Mouse (Mus musculus) heart, postnatal 0 days (tissue): ENCODE measurements around the gene Cdkal1. TPM values are rescaled to one million over a fixed set of nuclear protein-coding genes. Genes with fewer than 3 reads are reported as not detected.

Experiments
- ATAC-seq: fragments of 200-750 bp; cut with Nextera tagmentation; 2 replicates; pipeline ENCODE4 v1.8.0; 2017; ENCODE audit warnings: low read depth, moderate number of reproducible peaks, moderate library complexity; ENCODE audit not compliant: insufficient read depth
- DNase-seq: peaks from one replicate; pipeline ENCODE4 v3.0.0-alpha.2; 2016; ENCODE audit warnings: low spot score
- H3K27ac ChIP-seq: fragments of 300-500 bp; sonication (generic); 2 replicates; pipeline ENCODE4 v1.5.1; 2014; ENCODE audit warnings: low read depth, mild to moderate bottlenecking
- H3K27me3 ChIP-seq: fragments of 300-500 bp; sonication (generic); 2 replicates; pipeline ENCODE4 v1.6.1; 2014; ENCODE audit warnings: low read length, mixed read lengths; ENCODE audit not compliant: control insufficient read depth, insufficient read depth
- H3K36me3 ChIP-seq: fragments of 300-500 bp; sonication (generic); replicated peaks from 2 replicates; pipeline ENCODE4 v1.6.1; 2014; ENCODE audit warnings: low read length, mixed read lengths; ENCODE audit not compliant: control insufficient read depth, insufficient read depth
- H3K4me1 ChIP-seq: fragments of 300-500 bp; sonication (generic); 2 replicates; pipeline ENCODE4 v1.6.1; 2014; ENCODE audit warnings: antibody characterized with exemption; ENCODE audit not compliant: control insufficient read depth, insufficient read depth
- H3K4me2 ChIP-seq: fragments of 300-500 bp; sonication (generic); 2 replicates; pipeline ENCODE4 v1.6.1; 2014; ENCODE audit warnings: low read depth, mild to moderate bottlenecking, low read length, moderate library complexity
- H3K4me3 ChIP-seq: fragments of 300-500 bp; sonication (generic); 2 replicates; pipeline ENCODE4 v1.5.1; 2014; ENCODE audit warnings: low read depth, low read length
- H3K9ac ChIP-seq: fragments of 300-500 bp; sonication (generic); replicated peaks from 2 replicates; pipeline ENCODE4 v1.6.1; 2014; ENCODE audit warnings: low read depth, low read length, mixed read lengths
- H3K9me3 ChIP-seq: fragments of 300-500 bp; sonication (generic); replicated peaks from 2 replicates; pipeline ENCODE4 v1.6.1; 2016; ENCODE audit warnings: low read length; ENCODE audit not compliant: control insufficient read depth
- CTCF ChIP-seq: IDR thresholded peaks from 2 replicates; pipeline ENCODE4 v1.5.1; 2016; ENCODE audit warnings: antibody characterized with exemption, control low read depth, low read depth
- EP300 ChIP-seq: IDR thresholded peaks from 2 replicates; pipeline ENCODE4 v1.6.1; 2016; ENCODE audit warnings: antibody characterized with exemption, low read depth
- WGBS: fragments of 180-500 bp; shearing (Covaris S2); extraction: QIAGEN DNeasy Blood & Tissue Kit; methylation state at CpG from one replicate; pipeline ENCODE4 v1.1.7; 2014; 5-methylcytosine and 5-hydroxymethylcytosine counted together
- polyA plus RNA-seq: library from polyadenylated mRNA; unstranded; fragments of >200 nt; fragmentation: Nextera tagmentation; extraction: Ambion mirVana; gene quantifications from 2 replicates; pipeline ENCODE4 v1.2.1, GENCODE M21; 2015
- total RNA-seq: library from RNA; depleted of rRNA; stranded (reverse); fragments of >200 nt; gene quantifications from 2 replicates; pipeline ENCODE4 v1.2.3, GENCODE M21; 2014; ENCODE audit warnings: low replicate concordance

Gene Cdkal1
- total and polyA plus RNA-seq, 2 experiments from 2014 or later = 9.6 to 17.6 TPM

DNA sequence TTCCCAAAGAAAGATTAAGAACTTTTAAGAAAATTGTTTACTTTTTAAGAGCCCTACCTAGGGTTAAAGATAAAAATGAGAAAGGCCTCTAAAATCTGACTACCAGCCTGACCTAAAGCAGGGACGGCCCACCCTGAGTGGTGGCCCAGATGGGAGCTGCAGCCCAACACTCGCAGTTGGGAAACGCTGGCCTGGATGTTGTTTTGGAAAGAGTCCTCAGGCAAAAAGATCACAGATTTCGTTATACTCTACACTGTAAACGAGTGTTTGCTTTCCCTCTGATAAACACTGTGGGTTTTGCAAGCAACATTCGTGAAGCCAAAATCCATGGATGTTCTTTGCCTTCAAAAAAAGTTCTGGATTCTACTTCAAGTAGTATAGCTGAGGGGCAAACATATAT is 202.7 kb downstream of the Cdkal1 start:
- Histone ChIP-seq H3K9me3 (no peaks in the 10 kb centered on the region), H3K4me3 (no peak overlapping the region), H3K4me2 (no peak overlapping the region), H3K4me1 (peaks cover 8% of the 10 kb centered on the region), H3K27ac (no peak overlapping the region), H3K27me3 (no peaks in the 10 kb centered on the region), H3K36me3 (no peaks in the 10 kb centered on the region), H3K9ac (no peak overlapping the region)
- no peak for ATAC-seq
- 79% methylated on average over 6 of the region's 6 CpGs for WGBS
- TF ChIP-seq CTCF = no peak
- no peak for TF ChIP-seq EP300
- DNase-seq = peak; percentile 2

DNA sequence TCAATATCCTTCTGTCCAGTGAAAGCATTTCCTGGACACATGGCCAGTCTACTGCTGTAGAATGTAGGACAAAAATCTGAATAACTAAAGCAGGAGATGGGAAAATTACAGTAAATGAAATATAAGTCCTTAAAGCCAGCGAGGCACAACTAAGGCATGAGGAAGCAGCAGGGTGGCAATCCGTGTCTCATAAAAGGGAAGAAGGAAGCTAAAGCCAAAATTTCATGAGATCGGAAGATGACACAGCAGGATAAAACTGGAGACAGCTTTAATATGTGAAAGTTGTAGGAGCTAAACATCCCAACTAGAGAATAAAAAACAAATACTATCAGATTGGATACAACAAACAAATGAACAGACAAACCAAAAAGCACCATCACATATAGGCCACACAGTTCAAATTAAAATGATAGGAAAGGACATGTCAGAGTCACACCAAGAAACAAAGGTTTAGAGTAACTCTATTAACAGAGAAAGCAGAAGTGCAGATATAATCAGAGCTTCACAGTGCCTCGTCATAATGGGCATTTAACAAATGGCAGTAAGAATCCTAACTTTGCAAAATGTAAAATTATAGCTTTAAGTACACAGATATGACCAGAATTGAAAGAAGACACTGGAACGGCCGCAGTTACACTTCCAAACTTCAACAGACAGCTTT is 204.8 kb downstream of the Cdkal1 start:
- WGBS = 82% methylated on average over 6 of the region's 6 CpGs
- TF ChIP-seq CTCF (no peak), EP300 (no peak)
- H3K4me1 ChIP-seq = peaks cover 8% of the 10 kb centered on the region
- no peaks in the 10 kb centered on the region for H3K36me3 ChIP-seq
- H3K4me3 ChIP-seq = no peak overlapping the region
- no peaks in the 10 kb centered on the region for H3K27me3 ChIP-seq
- ATAC-seq (no peak), DNase-seq (no peak)
- no peak overlapping the region for H3K9ac ChIP-seq
- H3K4me2 ChIP-seq = no peak overlapping the region
- no peak overlapping the region for H3K27ac ChIP-seq
- no peaks in the 10 kb centered on the region for H3K9me3 ChIP-seq

DNA sequence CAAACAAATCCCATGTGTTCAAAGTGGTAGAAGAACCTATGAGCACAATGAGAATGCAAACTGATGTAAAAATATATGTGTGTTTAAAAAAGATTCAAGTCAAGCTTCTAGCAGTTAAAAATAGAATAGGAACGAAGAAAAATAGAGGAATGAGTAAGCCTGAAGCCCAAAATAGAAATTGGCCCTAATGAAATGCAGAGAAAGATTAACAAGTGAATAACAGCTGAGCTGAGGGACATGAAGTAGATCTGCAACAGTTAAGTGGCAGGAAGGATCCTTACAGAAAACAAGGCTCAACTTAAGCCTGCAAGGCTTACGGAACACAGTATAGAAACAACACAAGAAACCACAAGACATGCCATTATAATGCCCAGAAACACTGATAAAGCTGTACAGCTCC is 205.9 kb downstream of the Cdkal1 start:
- peak overlapping the region; percentile 71; the same call in 1 of the 2 replicates for H3K27ac ChIP-seq
- H3K9me3 ChIP-seq = no peaks in the 10 kb centered on the region
- H3K4me3 ChIP-seq = no peak overlapping the region
- no peak overlapping the region for H3K4me2 ChIP-seq
- no peak for TF ChIP-seq EP300
- TF ChIP-seq CTCF = no peak
- H3K27me3 ChIP-seq = no peaks in the 10 kb centered on the region
- H3K36me3 ChIP-seq = no peaks in the 10 kb centered on the region
- peaks cover 13% of the 10 kb centered on the region for H3K4me1 ChIP-seq
- H3K9ac ChIP-seq = no peak overlapping the region
- ATAC-seq = no peak
- WGBS = 44% methylated on average over 2 of the region's 2 CpGs
- peak; percentile 59 for DNase-seq

- ATAC-seq (no peak), DNase-seq (no peak)
- Histone ChIP-seq H3K27me3 (no peaks in the 10 kb centered on the region), H3K27ac (no peak overlapping the region), H3K4me2 (no peak overlapping the region), H3K4me3 (no peak overlapping the region), H3K9ac (no peak overlapping the region), H3K9me3 (no peaks in the 10 kb centered on the region), H3K36me3 (no peaks in the 10 kb centered on the region), H3K4me1 (peaks cover 31% of the 10 kb centered on the region)
- no peak for TF ChIP-seq CTCF
- WGBS = 91% methylated on average over 2 of the region's 2 CpGs
These were observed 213.2 kb downstream of the Cdkal1 start for GRCm38 (mm10) chr13:29642226-29642625.

DNA sequence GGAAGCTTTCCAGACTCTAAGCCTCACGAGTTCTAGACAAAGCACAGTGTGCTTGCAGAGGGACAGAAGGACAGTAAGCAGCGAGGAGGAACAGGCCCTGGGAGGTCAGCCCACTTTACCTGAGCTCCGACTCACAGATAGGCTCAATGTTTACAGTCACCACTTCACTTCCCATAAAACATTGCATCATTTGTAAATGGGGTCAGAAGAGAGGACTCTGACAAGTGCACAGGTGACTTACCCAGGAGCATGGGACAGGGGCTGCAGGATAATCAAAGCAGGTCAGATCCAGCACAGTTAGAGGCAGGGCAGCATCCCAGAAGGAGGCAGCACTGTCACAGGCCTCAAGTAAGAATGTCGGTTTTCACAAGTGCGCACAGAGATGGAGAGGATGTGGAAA is 214.3 kb downstream of the Cdkal1 start:
- no peaks in the 10 kb centered on the region for H3K9me3 ChIP-seq
- H3K4me1 ChIP-seq = peaks cover 35% of the 10 kb centered on the region
- no peaks in the 10 kb centered on the region for H3K27me3 ChIP-seq
- H3K27ac ChIP-seq = no peak overlapping the region
- H3K36me3 ChIP-seq = no peaks in the 10 kb centered on the region
- no peak overlapping the region for H3K4me2 ChIP-seq
- no peak overlapping the region for H3K9ac ChIP-seq
- no peak for DNase-seq
- 75% methylated on average over 5 of the region's 5 CpGs for WGBS
- no peak overlapping the region for H3K4me3 ChIP-seq
- TF ChIP-seq EP300 (no peak), CTCF (no peak)
- no peak for ATAC-seq

DNA sequence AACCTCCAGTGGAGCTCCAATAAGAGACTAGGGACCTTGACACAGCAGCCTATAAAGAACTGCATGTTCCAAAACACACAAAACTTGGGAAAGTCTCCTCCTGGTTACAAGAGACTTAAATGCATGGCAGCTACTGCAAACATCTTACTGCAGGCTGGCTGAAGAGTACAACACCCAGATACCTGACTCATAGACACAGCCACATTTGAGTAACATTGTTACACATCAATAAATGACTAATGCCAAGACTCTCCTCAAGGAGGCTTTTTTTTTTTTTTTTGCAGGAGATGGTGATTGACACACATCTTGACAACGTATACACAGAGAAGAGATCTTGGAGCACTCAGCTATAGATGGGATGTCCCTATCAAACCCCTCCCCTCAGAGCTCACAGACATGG is 215.3 kb downstream of the Cdkal1 start:
- no peak overlapping the region for H3K4me3 ChIP-seq
- H3K9ac ChIP-seq = no peak overlapping the region
- WGBS = 60% methylated on average over 1 of the region's 1 CpGs
- no peak overlapping the region for H3K4me2 ChIP-seq
- no peaks in the 10 kb centered on the region for H3K9me3 ChIP-seq
- no peaks in the 10 kb centered on the region for H3K36me3 ChIP-seq
- no peak for DNase-seq
- TF ChIP-seq EP300 (no peak), CTCF (no peak)
- peaks cover 35% of the 10 kb centered on the region for H3K4me1 ChIP-seq
- no peak overlapping the region for H3K27ac ChIP-seq
- H3K27me3 ChIP-seq = no peaks in the 10 kb centered on the region
- no peak for ATAC-seq
